ENCODE assay signal across 31 mouse cellular contexts in the genomic region with DNA sequence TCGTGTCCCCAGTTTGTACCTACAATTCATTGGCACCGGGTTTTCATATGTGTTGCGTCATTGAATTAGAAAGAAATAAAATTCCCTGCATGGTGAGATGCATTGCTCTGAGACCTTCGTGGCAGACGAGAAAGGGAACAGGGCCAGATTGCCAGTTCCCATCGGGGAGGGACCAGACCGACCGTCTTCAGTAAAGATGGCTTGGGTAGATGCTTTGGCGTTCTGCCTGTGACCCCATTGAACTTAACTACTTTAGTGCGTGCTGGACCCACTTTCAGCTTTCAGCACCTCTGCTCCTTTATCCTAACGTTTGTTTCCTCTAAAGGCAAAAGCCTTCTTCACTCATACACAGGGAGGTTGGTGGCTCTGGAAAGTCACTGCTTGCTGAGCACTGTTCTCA.
"Had no signal": no experiment of that assay in that cellular context is flagged by ENCODE, and none has a peak within 500 bp of the region (broad histone marks: within the 10 kb centered on the region; RNA-seq: fewer than 3 reads in every experiment).

No protein-coding gene starts in this region.

- H3K27me3 ChIP-seq: limb, embryonic 12.5 days; limb, embryonic 13.5 days; limb, embryonic 15.5 days; liver, embryonic 12.5 days; liver, embryonic 13.5 days; liver, embryonic 15.5 days; lung, embryonic 15.5 days; megakaryocyte, embryonic 14.5 days; midbrain, embryonic 12.5 days; midbrain, embryonic 13.5 days; neural tube, embryonic 12.5 days had no signal

- DNase-seq: left cerebral cortex, postnatal 4 days; liver; liver, embryonic 13.5 days; liver, postnatal 0 days; lung, adult 18-20 months; lung, adult 2 months; lung, embryonic 14.5 days; lung, postnatal 10 days; lung, postnatal 14 days; lung, postnatal 36 days; lung, postnatal 4 days; midbrain, embryonic 14.5 days had no signal

- H3K9ac ChIP-seq: limb, embryonic 12.5 days; limb, embryonic 13.5 days; limb, embryonic 15.5 days; liver, embryonic 12.5 days; liver, embryonic 13.5 days; liver, embryonic 14.5 days; liver, embryonic 15.5 days; liver, postnatal 0 days; lung, embryonic 14.5 days; lung, embryonic 15.5 days; midbrain, embryonic 12.5 days; midbrain, embryonic 13.5 days; neural tube, embryonic 12.5 days had no signal

- H3K4me1 ChIP-seq: limb, embryonic 10.5 days; limb, embryonic 12.5 days; limb, embryonic 13.5 days; limb, embryonic 15.5 days; liver, embryonic 12.5 days; liver, embryonic 13.5 days; liver, embryonic 15.5 days; lung, embryonic 15.5 days; megakaryocyte, embryonic 14.5 days; midbrain, embryonic 12.5 days; midbrain, embryonic 13.5 days; neural tube, embryonic 12.5 days had no signal

- ATAC-seq: liver, embryonic 12.5 days; liver, postnatal 0 days; lung, postnatal 0 days; midbrain, embryonic 13.5 days; midbrain, embryonic 16.5 days had no signal

- H3K4me3 ChIP-seq: left cerebral cortex, adult 2 months; limb, embryonic 10.5 days; limb, embryonic 12.5 days; limb, embryonic 13.5 days; limb, embryonic 15.5 days; liver, embryonic 12.5 days; liver, embryonic 13.5 days; liver, embryonic 15.5 days; lung, embryonic 15.5 days; megakaryocyte, embryonic 14.5 days; midbrain, embryonic 10.5 days; midbrain, embryonic 12.5 days; midbrain, embryonic 13.5 days; myocyte; neural tube, embryonic 12.5 days had no signal

- H3K4me2 ChIP-seq: limb, embryonic 12.5 days; limb, embryonic 13.5 days; limb, embryonic 15.5 days; liver, embryonic 11.5 days; liver, embryonic 12.5 days; liver, embryonic 13.5 days; liver, embryonic 15.5 days; lung, embryonic 14.5 days; lung, embryonic 15.5 days; midbrain, embryonic 12.5 days; midbrain, embryonic 13.5 days; neural tube, embryonic 12.5 days had no signal

- H3K9me3 ChIP-seq: limb, embryonic 10.5 days; limb, embryonic 12.5 days; limb, embryonic 13.5 days; limb, embryonic 15.5 days; liver, embryonic 12.5 days; liver, embryonic 13.5 days; liver, embryonic 15.5 days; lung, embryonic 15.5 days; midbrain, embryonic 10.5 days; midbrain, embryonic 12.5 days; midbrain, embryonic 13.5 days; neural tube, embryonic 12.5 days had no signal

- H3K36me3 ChIP-seq: limb, embryonic 10.5 days; limb, embryonic 12.5 days; limb, embryonic 13.5 days; limb, embryonic 15.5 days; liver, embryonic 12.5 days; liver, embryonic 13.5 days; liver, embryonic 15.5 days; lung, embryonic 15.5 days; midbrain, embryonic 10.5 days; midbrain, embryonic 12.5 days; midbrain, embryonic 13.5 days; neural tube, embryonic 12.5 days had no signal

- H3K27ac ChIP-seq: left cerebral cortex, adult 2 months; limb, embryonic 10.5 days; limb, embryonic 12.5 days; limb, embryonic 13.5 days; limb, embryonic 15.5 days; liver, embryonic 12.5 days; liver, embryonic 13.5 days; liver, embryonic 14.5 days; liver, embryonic 15.5 days; lung, embryonic 15.5 days; macrophage; midbrain, embryonic 10.5 days; midbrain, embryonic 12.5 days; midbrain, embryonic 13.5 days; neural tube, embryonic 12.5 days had no signal
